Mouse (Mus musculus) erythroblast, embryonic 14.5 days (primary cell): ENCODE measurements around the gene Rasd1. TPM values are rescaled to one million over a fixed set of nuclear protein-coding genes. Genes with fewer than 3 reads are reported as not detected.
A peak's percentile ranks its signal among the peaks of the same experiment; 100 is the strongest.
"Not testable (repeated sequence)": the region's sequence is repeated elsewhere in the genome, so short reads cannot be mapped to it uniquely, and the experiment has no call there.

Experiments
- H3K27me3 ChIP-seq: 2 replicates; pipeline ENCODE4 v1.6.1; 2012; ENCODE audit warnings: inconsistent platforms; ENCODE audit not compliant: control insufficient read depth
- H3K36me3 ChIP-seq: 2 replicates; pipeline ENCODE4 v1.6.1; 2012; ENCODE audit warnings: mild to moderate bottlenecking, inconsistent platforms; ENCODE audit not compliant: control insufficient read depth
- H3K4me1 ChIP-seq: 2 replicates; pipeline ENCODE4 v1.6.1; 2012; ENCODE audit warnings: inconsistent platforms; ENCODE audit not compliant: control insufficient read depth
- H3K4me3 ChIP-seq: replicated peaks from 2 replicates; pipeline ENCODE3; 2012; ENCODE audit warnings: moderate library complexity, mild to moderate bottlenecking, inconsistent platforms
- H3K9me3 ChIP-seq: 2 replicates; pipeline ENCODE4 v1.6.1; 2012; ENCODE audit warnings: low read length, inconsistent platforms, mixed read lengths; ENCODE audit not compliant: control insufficient read depth
- GATA1 ChIP-seq: IDR thresholded peaks from 2 replicates; pipeline ENCODE4 v1.6.1; 2012; ENCODE audit warnings: low read length, inconsistent platforms, mixed read lengths
- TAL1 ChIP-seq: IDR thresholded peaks from 3 replicates; pipeline ENCODE4 v1.6.1; 2012; ENCODE audit warnings: low read length, inconsistent platforms, mixed read lengths
- polyA plus RNA-seq: library from polyadenylated mRNA; stranded (reverse); fragments of >175 nt; gene quantifications from 2 replicates; pipeline ENCODE4 v1.2.3, GENCODE M21; 2012

Rasd1 gene
- polyA plus RNA-seq, 1 experiment: not detected

- Histone ChIP-seq H3K4me1 (peaks cover 33% of the 10 kb centered on the region), H3K36me3 (peaks cover 4% of the 10 kb centered on the region), H3K4me3 (peak overlapping the region; percentile 99), H3K9me3 (no peaks in the 10 kb centered on the region), H3K27me3 (peaks cover 2% of the 10 kb centered on the region; the same call in 1 of the 2 replicates)
- TF ChIP-seq TAL1 (no peak), GATA1 (no peak)
Measured at GRCm38 (mm10) chr11:59948401-59948767, 16.4 kb downstream of the Rasd1 start.

GRCm38 (mm10) chr11:59947752-59948400 is 16.9 kb downstream of the Rasd1 start, which contains the start of gene Med9:
Gene Med9, plus strand, starts transcription at chr11:59948206.
- peak within 1 kb of the TSS; percentile 99 for H3K4me3 ChIP-seq
- no peaks in the 10 kb centered on the region for H3K9me3 ChIP-seq
- no peak for TF ChIP-seq GATA1
- TF ChIP-seq TAL1: no peak
- peaks cover 2% of the 10 kb centered on the region; the same call in 1 of the 2 replicates for H3K27me3 ChIP-seq
- H3K4me1 ChIP-seq: peaks cover 33% of the 10 kb centered on the region
- peaks cover 4% of the 10 kb centered on the region for H3K36me3 ChIP-seq

- not testable (repeated sequence) for H3K27me3 ChIP-seq, H3K9me3 ChIP-seq, H3K4me3 ChIP-seq, H3K36me3 ChIP-seq
- peaks cover 54% of the 10 kb centered on the region for H3K4me1 ChIP-seq
Measured at GRCm38 (mm10) chr11:59944855-59945254, 19.9 kb downstream of the Rasd1 start.

GRCm38 (mm10) chr11:59941391-59941790 is 23.4 kb downstream of the Rasd1 start:
- Histone ChIP-seq H3K4me3 (no peak overlapping the region), H3K4me1 (peaks cover 32% of the 10 kb centered on the region), H3K27me3 (peaks cover 2% of the 10 kb centered on the region; the same call in 1 of the 2 replicates), H3K9me3 (peaks cover 4% of the 10 kb centered on the region; the same call in 1 of the 2 replicates), H3K36me3 (peaks cover 3% of the 10 kb centered on the region; the same call in 1 of the 2 replicates)
- TF ChIP-seq TAL1 (no peak), GATA1 (no peak)

DNA sequence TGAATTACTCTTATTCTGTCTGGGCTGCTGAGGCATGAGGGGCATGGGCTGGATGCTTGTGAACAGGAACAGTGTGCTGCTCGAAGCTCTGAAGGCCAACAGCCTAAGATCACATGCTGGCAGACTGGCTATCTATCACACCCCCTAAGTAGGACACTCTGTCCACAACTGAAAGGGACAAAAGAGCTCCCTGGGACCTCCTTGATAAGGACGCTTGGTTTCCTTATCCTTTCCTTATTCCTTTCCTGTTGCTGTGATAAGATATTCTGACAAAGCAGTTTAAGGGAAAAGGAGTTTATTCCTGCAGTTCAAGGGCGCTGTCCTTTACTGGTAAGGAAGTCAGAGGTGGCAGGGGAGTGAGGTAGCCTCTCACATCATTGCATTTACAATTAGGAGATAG is 24.1 kb downstream of the Rasd1 start:
- H3K4me3 ChIP-seq: no peak overlapping the region
- TF ChIP-seq TAL1 (no peak), GATA1 (no peak)
- H3K4me1 ChIP-seq: peaks cover 32% of the 10 kb centered on the region
- peaks cover 4% of the 10 kb centered on the region; the same call in 1 of the 2 replicates for H3K9me3 ChIP-seq
- peaks cover 3% of the 10 kb centered on the region; the same call in 1 of the 2 replicates for H3K36me3 ChIP-seq
- H3K27me3 ChIP-seq: peaks cover 2% of the 10 kb centered on the region; the same call in 1 of the 2 replicates

- Histone ChIP-seq H3K4me1 (peaks cover 32% of the 10 kb centered on the region), H3K9me3 (peaks cover 4% of the 10 kb centered on the region; the same call in 1 of the 2 replicates), H3K27me3 (peaks cover 2% of the 10 kb centered on the region; the same call in 1 of the 2 replicates), H3K4me3 (no peak overlapping the region), H3K36me3 (peaks cover 3% of the 10 kb centered on the region; the same call in 1 of the 2 replicates)
- TF ChIP-seq TAL1: no peak
- TF ChIP-seq GATA1: no peak
Measured at GRCm38 (mm10) chr11:59939821-59940220, 24.9 kb downstream of the Rasd1 start.

GRCm38 (mm10) chr11:59937615-59938014 is 27.1 kb downstream of the Rasd1 start:
- TF ChIP-seq TAL1 (no peak), GATA1 (no peak)
- Histone ChIP-seq H3K4me1 (peaks cover 30% of the 10 kb centered on the region), H3K27me3 (no peaks in the 10 kb centered on the region)

DNA sequence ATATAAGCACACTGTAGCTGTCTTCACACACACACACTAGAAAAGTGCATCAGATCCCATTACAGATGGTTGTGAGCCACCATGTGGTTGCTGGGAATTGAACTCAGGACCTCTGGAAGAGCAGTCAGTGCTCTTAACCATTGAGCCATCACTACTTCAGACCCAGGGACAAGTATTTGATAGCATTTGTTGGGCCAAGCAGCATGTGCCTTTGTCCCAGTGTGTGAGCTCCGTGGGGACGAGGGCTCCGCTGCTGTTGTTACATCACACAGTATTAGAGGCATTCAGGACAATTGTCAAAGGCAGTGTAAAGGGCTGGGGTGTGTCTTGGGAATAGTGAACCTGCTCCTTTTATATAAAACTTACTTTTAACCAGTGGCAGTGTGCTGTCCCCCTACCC is 27.7 kb downstream of the Rasd1 start:
- Histone ChIP-seq H3K36me3 (peaks cover 3% of the 10 kb centered on the region; the same call in 1 of the 2 replicates), H3K4me3 (no peak overlapping the region), H3K9me3 (peaks cover 4% of the 10 kb centered on the region; the same call in 1 of the 2 replicates), H3K27me3 (peaks cover 3% of the 10 kb centered on the region), H3K4me1 (peaks cover 24% of the 10 kb centered on the region)
- TF ChIP-seq TAL1: no peak
- TF ChIP-seq GATA1: no peak

More at GRCm38 (mm10) chr11:59937615-59938014, 27.1 kb downstream of the Rasd1 start:
- H3K36me3 ChIP-seq: peaks cover 3% of the 10 kb centered on the region; the same call in 1 of the 2 replicates
- H3K4me3 ChIP-seq: no peak overlapping the region
- H3K9me3 ChIP-seq: peaks cover 4% of the 10 kb centered on the region; the same call in 1 of the 2 replicates

DNA sequence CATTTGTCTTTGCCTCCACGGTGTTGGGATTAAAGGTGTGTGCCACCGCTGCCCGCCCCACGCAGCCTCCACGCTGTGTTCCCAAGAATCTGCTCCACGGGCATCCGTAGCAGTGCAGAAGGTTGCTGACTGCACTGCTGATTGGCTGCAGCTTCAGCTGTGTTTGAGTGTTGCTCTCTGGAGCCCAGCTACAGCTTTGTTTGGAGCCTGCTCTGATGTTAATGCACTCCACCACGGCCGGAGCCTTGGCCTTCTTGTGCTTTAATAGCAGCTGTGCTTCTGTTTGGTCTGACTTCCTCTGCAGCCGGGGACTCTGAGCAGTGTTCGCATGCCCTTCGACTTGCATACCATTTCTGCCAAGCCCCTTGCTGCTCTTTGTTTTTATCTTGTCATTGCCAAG is 30.8 kb downstream of the Rasd1 start:
- no peak overlapping the region for H3K4me3 ChIP-seq
- no peaks in the 10 kb centered on the region for H3K36me3 ChIP-seq
- H3K4me1 ChIP-seq: peaks cover 5% of the 10 kb centered on the region
- no peaks in the 10 kb centered on the region for H3K9me3 ChIP-seq
- peaks cover 15% of the 10 kb centered on the region for H3K27me3 ChIP-seq
- TF ChIP-seq GATA1 (no peak), TAL1 (no peak)
